Mouse (Mus musculus): ENCODE measurements around the gene Wdr20. TPM values are rescaled to one million over a fixed set of nuclear protein-coding genes. Genes with fewer than 3 reads are reported as not detected.
"Not testable (repeated sequence)": the region's sequence is repeated elsewhere in the genome, so short reads cannot be mapped to it uniquely, and the experiment has no call there.

Gene Wdr20
- 22.1 and 24.0 TPM in 2 replicates for polyA plus RNA-seq (2014; fragmentation: Nextera tagmentation; extraction: Ambion mirVana)

- peak within 1 kb of the TSS; percentile 89 for H3K27ac ChIP-seq (replicated peaks; ENCODE audit: low read depth, low read length)
- H3K36me3 ChIP-seq (ENCODE audit: control insufficient read depth, insufficient read depth, low read length) = no peaks in the 10 kb centered on the region
- peaks cover 20% of the 10 kb centered on the region for H3K4me1 ChIP-seq (ENCODE audit: control insufficient read depth, insufficient read depth, low read length)
- H3K4me3 ChIP-seq (replicated peaks; ENCODE audit: low read depth, low read length) = peak within 1 kb of the TSS; percentile 99
- DNase-seq (peak; percentile 99), ATAC-seq (ENCODE audit: low FRiP score, low TSS enrichment) (peak; percentile 98)
- no peaks in the 10 kb centered on the region for H3K27me3 ChIP-seq (ENCODE audit: control insufficient read depth, insufficient read depth, low read length)
- H3K9ac ChIP-seq (replicated peaks; ENCODE audit: low read length) = peak within 1 kb of the TSS; percentile 91
- H3K4me2 ChIP-seq (ENCODE audit: low read length) = peak within 1 kb of the TSS; percentile 87
- 1% methylated on average over 69 of the region's 69 CpGs for WGBS
- no peaks in the 10 kb centered on the region for H3K9me3 ChIP-seq (ENCODE audit: control insufficient read depth, low read length)
These were observed at the start of gene Wdr20 for GRCm38 (mm10) chr12:110737170-110738157. Wdr20 (plus strand) TSS chr12:110737944.

- H3K9me3 ChIP-seq (ENCODE audit: control insufficient read depth, low read length); H3K27ac ChIP-seq (replicated peaks; ENCODE audit: low read depth, low read length); H3K4me3 ChIP-seq (replicated peaks; ENCODE audit: low read depth, low read length); ATAC-seq (ENCODE audit: low FRiP score, low TSS enrichment); H3K9ac ChIP-seq (replicated peaks; ENCODE audit: low read length); H3K4me2 ChIP-seq (ENCODE audit: low read length); DNase-seq; H3K27me3 ChIP-seq (ENCODE audit: control insufficient read depth, insufficient read depth, low read length); H3K4me1 ChIP-seq (ENCODE audit: control insufficient read depth, insufficient read depth, low read length): not testable (repeated sequence)
- WGBS = 96% methylated on average over 3 of the region's 3 CpGs
- peaks cover 73% of the 10 kb centered on the region for H3K36me3 ChIP-seq (ENCODE audit: control insufficient read depth, insufficient read depth, low read length)
These were observed 48.8 kb upstream of the Wdr20 start for GRCm38 (mm10) chr12:110688921-110689320.

- H3K36me3 ChIP-seq (ENCODE audit: control insufficient read depth, insufficient read depth, low read length) = peaks cover 81% of the 10 kb centered on the region
- no peak overlapping the region for H3K27ac ChIP-seq (replicated peaks; ENCODE audit: low read depth, low read length)
- ATAC-seq (ENCODE audit: low FRiP score, low TSS enrichment) = no peak
- no peak overlapping the region for H3K4me3 ChIP-seq (replicated peaks; ENCODE audit: low read depth, low read length)
- H3K9ac ChIP-seq (replicated peaks; ENCODE audit: low read length) = no peak overlapping the region
- no peak overlapping the region for H3K4me2 ChIP-seq (ENCODE audit: low read length)
- no peak for DNase-seq
- no peaks in the 10 kb centered on the region for H3K9me3 ChIP-seq (ENCODE audit: control insufficient read depth, low read length)
- 89% methylated on average over 6 of the region's 6 CpGs for WGBS
- no peaks in the 10 kb centered on the region for H3K27me3 ChIP-seq (ENCODE audit: control insufficient read depth, insufficient read depth, low read length)
- peaks cover 9% of the 10 kb centered on the region for H3K4me1 ChIP-seq (ENCODE audit: control insufficient read depth, insufficient read depth, low read length)
These were observed 47.7 kb upstream of the Wdr20 start for GRCm38 (mm10) chr12:110689919-110690643.

- not testable (repeated sequence) for DNase-seq; ATAC-seq (ENCODE audit: low FRiP score, low TSS enrichment); H3K9ac ChIP-seq (replicated peaks; ENCODE audit: low read length); H3K27ac ChIP-seq (replicated peaks; ENCODE audit: low read depth, low read length); H3K4me2 ChIP-seq (ENCODE audit: low read length); H3K9me3 ChIP-seq (ENCODE audit: control insufficient read depth, low read length); H3K27me3 ChIP-seq (ENCODE audit: control insufficient read depth, insufficient read depth, low read length); H3K4me3 ChIP-seq (replicated peaks; ENCODE audit: low read depth, low read length)
- WGBS = 78% methylated on average over 5 of the region's 5 CpGs
- Histone ChIP-seq H3K4me1 (ENCODE audit: control insufficient read depth, insufficient read depth, low read length) (peaks cover 12% of the 10 kb centered on the region), H3K36me3 (ENCODE audit: control insufficient read depth, insufficient read depth, low read length) (peaks cover 52% of the 10 kb centered on the region)
These were observed 44.4 kb upstream of the Wdr20 start for GRCm38 (mm10) chr12:110693378-110693777.

GRCm38 (mm10) chr12:110695676-110696171, 42.0 kb upstream of the Wdr20 start:
- H3K36me3 ChIP-seq (ENCODE audit: control insufficient read depth, insufficient read depth, low read length) = peaks cover 31% of the 10 kb centered on the region
- under 1% methylated on average over 54 of the region's 55 CpGs for WGBS
- peak; percentile 81 for DNase-seq
- H3K4me2 ChIP-seq (ENCODE audit: low read length) = peak overlapping the region; percentile 61
- ATAC-seq (ENCODE audit: low FRiP score, low TSS enrichment) = peak; percentile 74
- peak overlapping the region; percentile 97 for H3K27ac ChIP-seq (replicated peaks; ENCODE audit: low read depth, low read length)
- H3K4me3 ChIP-seq (replicated peaks; ENCODE audit: low read depth, low read length) = peak overlapping the region; percentile 98
- H3K9me3 ChIP-seq (ENCODE audit: control insufficient read depth, low read length) = no peaks in the 10 kb centered on the region
- peaks cover 12% of the 10 kb centered on the region for H3K4me1 ChIP-seq (ENCODE audit: control insufficient read depth, insufficient read depth, low read length)
- H3K9ac ChIP-seq (replicated peaks; ENCODE audit: low read length) = peak overlapping the region; percentile 99
- H3K27me3 ChIP-seq (ENCODE audit: control insufficient read depth, insufficient read depth, low read length) = no peaks in the 10 kb centered on the region

- peaks cover 29% of the 10 kb centered on the region for H3K36me3 ChIP-seq (ENCODE audit: control insufficient read depth, insufficient read depth, low read length)
- peak overlapping the region; percentile 70 for H3K4me2 ChIP-seq (ENCODE audit: low read length)
- WGBS = under 1% methylated on average over 89 of the region's 89 CpGs
- peak overlapping the region; percentile 98 for H3K4me3 ChIP-seq (replicated peaks; ENCODE audit: low read depth, low read length)
- ATAC-seq (ENCODE audit: low FRiP score, low TSS enrichment) = peak; percentile 95
- no peaks in the 10 kb centered on the region for H3K9me3 ChIP-seq (ENCODE audit: control insufficient read depth, low read length)
- peak; percentile 99 for DNase-seq
- peak overlapping the region; percentile 97 for H3K27ac ChIP-seq (replicated peaks; ENCODE audit: low read depth, low read length)
- peak overlapping the region; percentile 99 for H3K9ac ChIP-seq (replicated peaks; ENCODE audit: low read length)
- H3K27me3 ChIP-seq (ENCODE audit: control insufficient read depth, insufficient read depth, low read length) = no peaks in the 10 kb centered on the region
- peaks cover 12% of the 10 kb centered on the region for H3K4me1 ChIP-seq (ENCODE audit: control insufficient read depth, insufficient read depth, low read length)
These were observed 41.4 kb upstream of the Wdr20 start for GRCm38 (mm10) chr12:110696173-110696974.

- no peaks in the 10 kb centered on the region for H3K27me3 ChIP-seq (ENCODE audit: control insufficient read depth, insufficient read depth, low read length)
- no peak for DNase-seq
- peak overlapping the region; percentile 77 for H3K9ac ChIP-seq (replicated peaks; ENCODE audit: low read length)
- H3K9me3 ChIP-seq (ENCODE audit: control insufficient read depth, low read length) = no peaks in the 10 kb centered on the region
- peak overlapping the region; percentile 85 for H3K27ac ChIP-seq (replicated peaks; ENCODE audit: low read depth, low read length)
- H3K36me3 ChIP-seq (ENCODE audit: control insufficient read depth, insufficient read depth, low read length) = peaks cover 23% of the 10 kb centered on the region
- H3K4me1 ChIP-seq (ENCODE audit: control insufficient read depth, insufficient read depth, low read length) = peaks cover 12% of the 10 kb centered on the region
- H3K4me3 ChIP-seq (replicated peaks; ENCODE audit: low read depth, low read length) = peak overlapping the region; percentile 98
- H3K4me2 ChIP-seq (ENCODE audit: low read length) = peak overlapping the region; percentile 70
- ATAC-seq (ENCODE audit: low FRiP score, low TSS enrichment) = no peak
- 44% methylated on average over 9 of the region's 9 CpGs for WGBS
These were observed 40.8 kb upstream of the Wdr20 start for GRCm38 (mm10) chr12:110696975-110697400.

GRCm38 (mm10) chr12:110697457-110697856, 40.3 kb upstream of the Wdr20 start:
- Histone ChIP-seq H3K36me3 (ENCODE audit: control insufficient read depth, insufficient read depth, low read length) (peaks cover 21% of the 10 kb centered on the region), H3K9me3 (ENCODE audit: control insufficient read depth, low read length) (no peaks in the 10 kb centered on the region), H3K27ac (replicated peaks; ENCODE audit: low read depth, low read length) (no peak overlapping the region), H3K4me3 (replicated peaks; ENCODE audit: low read depth, low read length) (no peak overlapping the region), H3K27me3 (ENCODE audit: control insufficient read depth, insufficient read depth, low read length) (no peaks in the 10 kb centered on the region), H3K4me1 (ENCODE audit: control insufficient read depth, insufficient read depth, low read length) (peaks cover 12% of the 10 kb centered on the region), H3K4me2 (ENCODE audit: low read length) (no peak overlapping the region), H3K9ac (replicated peaks; ENCODE audit: low read length) (no peak overlapping the region)
- DNase-seq (no peak), ATAC-seq (ENCODE audit: low FRiP score, low TSS enrichment) (no peak)
- WGBS = 80% methylated on average over 5 of the region's 5 CpGs
